Mouse (Mus musculus): ENCODE data around the gene Mknk2. TPM values are rescaled to one million over a fixed set of nuclear protein-coding genes. Genes with fewer than 3 reads are reported as not detected.

Gene Mknk2
- polyA plus RNA-seq, 1 experiment = 61.4 TPM

- TF ChIP-seq MYOD1 (IDR thresholded peaks at IDR 0.05; ENCODE audit: control insufficient read depth, insufficient read length, low read depth) (no peak), FOSL1 (IDR thresholded peaks at IDR 0.05; ENCODE audit: insufficient read depth, low read length, poor library complexity, severe bottlenecking) (no peak), USF1 (IDR thresholded peaks at IDR 0.05; ENCODE audit: low read depth) (no peak), MYOG (IDR thresholded peaks at IDR 0.05; ENCODE audit: control insufficient read depth, extremely low read depth, insufficient read length) (no peak), CEBPB (IDR thresholded peaks at IDR 0.05; ENCODE audit: low read depth) (no peak), MAX (IDR thresholded peaks at IDR 0.05) (no peak), CTCF (IDR thresholded peaks at IDR 0.05; ENCODE audit: control insufficient read depth, insufficient read depth, insufficient read length) (no peak)
- peaks cover 41% of the 10 kb centered on the region for H3K79me2 ChIP-seq (ENCODE audit: control insufficient read depth, insufficient read depth)
Measured at GRCm38 (mm10) chr10:80621690-80621939, 56.3 kb downstream of the Mknk2 start.

GRCm38 (mm10) chr10:80620796-80621689 is 56.9 kb downstream of the Mknk2 start:
- peak overlapping the region; percentile 13 for H3ac ChIP-seq (ENCODE audit: control insufficient read depth, insufficient read length, low read depth)
- peak overlapping the region; percentile 100 for H3K4me3 ChIP-seq (ENCODE audit: insufficient read depth, poor library complexity, severe bottlenecking)
- peaks cover 35% of the 10 kb centered on the region for H3K79me2 ChIP-seq (ENCODE audit: control insufficient read depth, insufficient read depth)
- H3K36me3 ChIP-seq (ENCODE audit: control insufficient read depth, insufficient read depth) = peaks cover 2% of the 10 kb centered on the region
- no peaks in the 10 kb centered on the region for H3K27me3 ChIP-seq (ENCODE audit: control insufficient read depth, insufficient read depth, insufficient read length)
- no peak for TF ChIP-seq USF1 (IDR thresholded peaks at IDR 0.05; ENCODE audit: low read depth)
- no peak for TF ChIP-seq FOSL1 (IDR thresholded peaks at IDR 0.05; ENCODE audit: insufficient read depth, low read length, poor library complexity, severe bottlenecking)
- TF ChIP-seq CTCF (IDR thresholded peaks at IDR 0.05; ENCODE audit: control insufficient read depth, insufficient read depth, insufficient read length) = no peak
- TF ChIP-seq CEBPB (IDR thresholded peaks at IDR 0.05; ENCODE audit: low read depth) = no peak
- TF ChIP-seq MYOG (IDR thresholded peaks at IDR 0.05; ENCODE audit: control insufficient read depth, extremely low read depth, insufficient read length) = no peak
- TF ChIP-seq MAX (IDR thresholded peaks at IDR 0.05) = no peak
- TF ChIP-seq MYOD1 (IDR thresholded peaks at IDR 0.05; ENCODE audit: control insufficient read depth, insufficient read length, low read depth) = no peak
- H3K79me3 ChIP-seq (ENCODE audit: low read depth) = peaks cover 32% of the 10 kb centered on the region

More at GRCm38 (mm10) chr10:80621690-80621939, 56.3 kb downstream of the Mknk2 start:
- Histone ChIP-seq H3K4me3 (ENCODE audit: insufficient read depth, poor library complexity, severe bottlenecking) (peak overlapping the region; percentile 100), H3K36me3 (ENCODE audit: control insufficient read depth, insufficient read depth) (peaks cover 7% of the 10 kb centered on the region), H3ac (ENCODE audit: control insufficient read depth, insufficient read length, low read depth) (peak overlapping the region; percentile 13), H3K27me3 (ENCODE audit: control insufficient read depth, insufficient read depth, insufficient read length) (no peaks in the 10 kb centered on the region), H3K79me3 (ENCODE audit: low read depth) (peaks cover 38% of the 10 kb centered on the region)

GRCm38 (mm10) chr10:80620365-80620764 is 57.5 kb downstream of the Mknk2 start:
- no peak overlapping the region for H3K4me3 ChIP-seq (ENCODE audit: insufficient read depth, poor library complexity, severe bottlenecking)

GRCm38 (mm10) chr10:80619465-80620244 is 58.3 kb downstream of the Mknk2 start:
- H3ac ChIP-seq (ENCODE audit: control insufficient read depth, insufficient read length, low read depth) = no peak overlapping the region
- H3K79me3 ChIP-seq (ENCODE audit: low read depth) = peaks cover 18% of the 10 kb centered on the region
- H3K27me3 ChIP-seq (ENCODE audit: control insufficient read depth, insufficient read depth, insufficient read length) = no peaks in the 10 kb centered on the region
- H3K36me3 ChIP-seq (ENCODE audit: control insufficient read depth, insufficient read depth) = peaks cover 14% of the 10 kb centered on the region
- no peak overlapping the region for H3K4me3 ChIP-seq (ENCODE audit: insufficient read depth, poor library complexity, severe bottlenecking)
- TF ChIP-seq FOSL1 (IDR thresholded peaks at IDR 0.05; ENCODE audit: insufficient read depth, low read length, poor library complexity, severe bottlenecking) = no peak
- no peak for TF ChIP-seq MYOD1 (IDR thresholded peaks at IDR 0.05; ENCODE audit: control insufficient read depth, insufficient read length, low read depth)
- TF ChIP-seq USF1 (IDR thresholded peaks at IDR 0.05; ENCODE audit: low read depth) = no peak
- TF ChIP-seq CEBPB (IDR thresholded peaks at IDR 0.05; ENCODE audit: low read depth) = no peak
- no peak for TF ChIP-seq CTCF (IDR thresholded peaks at IDR 0.05; ENCODE audit: control insufficient read depth, insufficient read depth, insufficient read length)
- no peak for TF ChIP-seq MAX (IDR thresholded peaks at IDR 0.05)
- TF ChIP-seq MYOG (IDR thresholded peaks at IDR 0.05; ENCODE audit: control insufficient read depth, extremely low read depth, insufficient read length) = no peak
- peaks cover 21% of the 10 kb centered on the region for H3K79me2 ChIP-seq (ENCODE audit: control insufficient read depth, insufficient read depth)

More at GRCm38 (mm10) chr10:80620365-80620764, 57.5 kb downstream of the Mknk2 start:
- Histone ChIP-seq H3K36me3 (ENCODE audit: control insufficient read depth, insufficient read depth) (peaks cover 7% of the 10 kb centered on the region), H3ac (ENCODE audit: control insufficient read depth, insufficient read length, low read depth) (no peak overlapping the region), H3K79me3 (ENCODE audit: low read depth) (peaks cover 25% of the 10 kb centered on the region), H3K27me3 (ENCODE audit: control insufficient read depth, insufficient read depth, insufficient read length) (no peaks in the 10 kb centered on the region), H3K79me2 (ENCODE audit: control insufficient read depth, insufficient read depth) (peaks cover 28% of the 10 kb centered on the region)
- TF ChIP-seq FOSL1 (IDR thresholded peaks at IDR 0.05; ENCODE audit: insufficient read depth, low read length, poor library complexity, severe bottlenecking) = no peak
- TF ChIP-seq MYOD1 (IDR thresholded peaks at IDR 0.05; ENCODE audit: control insufficient read depth, insufficient read length, low read depth) = no peak
- TF ChIP-seq CTCF (IDR thresholded peaks at IDR 0.05; ENCODE audit: control insufficient read depth, insufficient read depth, insufficient read length) = no peak
- no peak for TF ChIP-seq CEBPB (IDR thresholded peaks at IDR 0.05; ENCODE audit: low read depth)
- TF ChIP-seq MAX (IDR thresholded peaks at IDR 0.05) = no peak
- TF ChIP-seq USF1 (IDR thresholded peaks at IDR 0.05; ENCODE audit: low read depth) = no peak
- no peak for TF ChIP-seq MYOG (IDR thresholded peaks at IDR 0.05; ENCODE audit: control insufficient read depth, extremely low read depth, insufficient read length)

GRCm38 (mm10) chr10:80618181-80618580 is 59.7 kb downstream of the Mknk2 start:
- H3K27me3 ChIP-seq (ENCODE audit: control insufficient read depth, insufficient read depth, insufficient read length) = no peaks in the 10 kb centered on the region
- TF ChIP-seq USF1 (IDR thresholded peaks at IDR 0.05; ENCODE audit: low read depth) (no peak), FOSL1 (IDR thresholded peaks at IDR 0.05; ENCODE audit: insufficient read depth, low read length, poor library complexity, severe bottlenecking) (no peak), MYOG (IDR thresholded peaks at IDR 0.05; ENCODE audit: control insufficient read depth, extremely low read depth, insufficient read length) (no peak), MYOD1 (IDR thresholded peaks at IDR 0.05; ENCODE audit: control insufficient read depth, insufficient read length, low read depth) (no peak), MAX (IDR thresholded peaks at IDR 0.05) (no peak), CTCF (IDR thresholded peaks at IDR 0.05; ENCODE audit: control insufficient read depth, insufficient read depth, insufficient read length) (no peak), CEBPB (IDR thresholded peaks at IDR 0.05; ENCODE audit: low read depth) (no peak)

More at GRCm38 (mm10) chr10:80618181-80618580, 59.7 kb downstream of the Mknk2 start:
- peaks cover 4% of the 10 kb centered on the region for H3K79me3 ChIP-seq (ENCODE audit: low read depth)
- no peak overlapping the region for H3ac ChIP-seq (ENCODE audit: control insufficient read depth, insufficient read length, low read depth)
- H3K79me2 ChIP-seq (ENCODE audit: control insufficient read depth, insufficient read depth) = peaks cover 6% of the 10 kb centered on the region
- H3K36me3 ChIP-seq (ENCODE audit: control insufficient read depth, insufficient read depth) = peaks cover 28% of the 10 kb centered on the region
- H3K4me3 ChIP-seq (ENCODE audit: insufficient read depth, poor library complexity, severe bottlenecking) = no peak overlapping the region

Other genes starting within 250 kb of the Mknk2 start
- 111 TPM for gene Tcf3, start 244.5 kb downstream of the Mknk2 start, polyA plus RNA-seq (2012; fragmentation: generic; extraction: Trizol)
- gene Onecut3, start 183.3 kb downstream of the Mknk2 start, polyA plus RNA-seq (2012; fragmentation: generic; extraction: Trizol) = not detected
- 0.13 TPM for gene Atp8b3, start 139.0 kb downstream of the Mknk2 start, polyA plus RNA-seq (2012; fragmentation: generic; extraction: Trizol)
- 23.0 TPM for gene Rexo1, start 116.6 kb downstream of the Mknk2 start, polyA plus RNA-seq (2012; fragmentation: generic; extraction: Trizol)
- gene Klf16, start 100.8 kb downstream of the Mknk2 start, polyA plus RNA-seq (2012; fragmentation: generic; extraction: Trizol) = 21.0 TPM
- 103 TPM for gene Abhd17a, start 87.8 kb downstream of the Mknk2 start, polyA plus RNA-seq (2012; fragmentation: generic; extraction: Trizol)
- gene Scamp4, start 75.2 kb downstream of the Mknk2 start, polyA plus RNA-seq (2012; fragmentation: generic; extraction: Trizol) = 119 TPM
- 11.1 TPM for gene Adat3, start 75.2 kb downstream of the Mknk2 start, polyA plus RNA-seq (2012; fragmentation: generic; extraction: Trizol)
- gene Gm49322, start 72.1 kb downstream of the Mknk2 start, polyA plus RNA-seq (2012; fragmentation: generic; extraction: Trizol) = 1.0 TPM
- 165 TPM for gene Csnk1g2, start 55.3 kb downstream of the Mknk2 start, polyA plus RNA-seq (2012; fragmentation: generic; extraction: Trizol)
- 53.8 TPM for gene Btbd2, start 21.0 kb downstream of the Mknk2 start, polyA plus RNA-seq (2012; fragmentation: generic; extraction: Trizol)
- gene Mob3a, start 23.9 kb upstream of the Mknk2 start, polyA plus RNA-seq (2012; fragmentation: generic; extraction: Trizol) = 34.2 TPM
- gene Izumo4, start 24.1 kb upstream of the Mknk2 start, polyA plus RNA-seq (2012; fragmentation: generic; extraction: Trizol) = 0.43 TPM
- gene Ap3d1, start 64.2 kb upstream of the Mknk2 start, polyA plus RNA-seq (2012; fragmentation: generic; extraction: Trizol) = 51.3 TPM
- 19.1 TPM for gene Dot1l, start 77.1 kb upstream of the Mknk2 start, polyA plus RNA-seq (2012; fragmentation: generic; extraction: Trizol)
- 106 TPM for gene Sf3a2, start 120.1 kb upstream of the Mknk2 start, polyA plus RNA-seq (2012; fragmentation: generic; extraction: Trizol)
- gene Plekhj1, start 120.5 kb upstream of the Mknk2 start, polyA plus RNA-seq (2012; fragmentation: generic; extraction: Trizol) = 74.8 TPM
- gene Amh, start 127.1 kb upstream of the Mknk2 start, polyA plus RNA-seq (2012; fragmentation: generic; extraction: Trizol) = 0.87 TPM
- 29.2 TPM for gene Jsrp1, start 135.4 kb upstream of the Mknk2 start, polyA plus RNA-seq (2012; fragmentation: generic; extraction: Trizol)
- gene Oaz1, start 148.5 kb upstream of the Mknk2 start, polyA plus RNA-seq (2012; fragmentation: generic; extraction: Trizol) = 1,494 TPM
- gene Lingo3, start 165.9 kb upstream of the Mknk2 start, polyA plus RNA-seq (2012; fragmentation: generic; extraction: Trizol) = 0.05 TPM
- 297 TPM for gene Lsm7, start 177.1 kb upstream of the Mknk2 start, polyA plus RNA-seq (2012; fragmentation: generic; extraction: Trizol)
- 31.2 TPM for gene Sppl2b, start 177.2 kb upstream of the Mknk2 start, polyA plus RNA-seq (2012; fragmentation: generic; extraction: Trizol)
- gene Tmprss9, start 193.7 kb upstream of the Mknk2 start, polyA plus RNA-seq (2012; fragmentation: generic; extraction: Trizol) = 0.02 TPM
- gene Timm13, start 222.9 kb upstream of the Mknk2 start, polyA plus RNA-seq (2012; fragmentation: generic; extraction: Trizol) = 263 TPM
- 66.4 TPM for gene Lmnb2, start 240.1 kb upstream of the Mknk2 start, polyA plus RNA-seq (2012; fragmentation: generic; extraction: Trizol)